Mouse (Mus musculus) midbrain, embryonic 16.5 days (tissue): ENCODE data around the gene Tex26. TPM values are rescaled to one million over a fixed set of nuclear protein-coding genes. Genes with fewer than 3 reads are reported as not detected.
A peak's percentile ranks its signal among the peaks of the same experiment; 100 is the strongest.

Experiments
- ATAC-seq: fragments of 200-750 bp; cut with Nextera tagmentation; 2 replicates; pipeline ENCODE4 v1.8.0; 2017; ENCODE audit warnings: moderate TSS enrichment
- H3K27ac ChIP-seq: fragments of 300-500 bp; sonication (generic); 2 replicates; pipeline ENCODE4 v1.5.1; 2014; ENCODE audit warnings: mild to moderate bottlenecking, low read length, mixed read lengths
- H3K27me3 ChIP-seq: fragments of 300-500 bp; sonication (generic); 2 replicates; pipeline ENCODE4 v1.6.1; 2014; ENCODE audit warnings: low read depth, low read length, mixed read lengths; ENCODE audit not compliant: control insufficient read depth, insufficient read depth
- H3K36me3 ChIP-seq: fragments of 300-500 bp; sonication (generic); 2 replicates; pipeline ENCODE4 v1.6.1; 2014; ENCODE audit warnings: mild to moderate bottlenecking, low read length, moderate library complexity, mixed read lengths; ENCODE audit not compliant: control insufficient read depth, insufficient read depth
- H3K4me1 ChIP-seq: fragments of 300-500 bp; sonication (generic); 2 replicates; pipeline ENCODE4 v1.6.1; 2014; ENCODE audit warnings: mild to moderate bottlenecking, low read length, mixed read lengths; ENCODE audit not compliant: control insufficient read depth, insufficient read depth
- H3K4me2 ChIP-seq: fragments of 300-500 bp; sonication (generic); 2 replicates; pipeline ENCODE4 v1.6.1; 2014; ENCODE audit warnings: mild to moderate bottlenecking, low read length, mixed read lengths
- H3K4me3 ChIP-seq: fragments of 300-500 bp; sonication (generic); 2 replicates; pipeline ENCODE4 v1.5.1; 2014; ENCODE audit warnings: low read depth, mild to moderate bottlenecking, low read length, moderate library complexity, mixed read lengths
- H3K9ac ChIP-seq: fragments of 300-500 bp; sonication (generic); 2 replicates; pipeline ENCODE4 v1.6.1; 2014; ENCODE audit warnings: low read depth, low read length, mixed read lengths
- H3K9me3 ChIP-seq: fragments of 300-500 bp; sonication (generic); replicated peaks from 2 replicates; pipeline ENCODE4 v1.6.1; 2014; ENCODE audit warnings: mild to moderate bottlenecking, low read length, mixed read lengths; ENCODE audit not compliant: control insufficient read depth, poor library complexity, severe bottlenecking
- WGBS: fragments of 180-500 bp; shearing (Covaris S2); extraction: QIAGEN DNeasy Blood & Tissue Kit; methylation state at CpG from one replicate; pipeline ENCODE4 v1.1.7; 2014; 5-methylcytosine and 5-hydroxymethylcytosine counted together
- polyA plus RNA-seq: library from polyadenylated mRNA; unstranded; fragments of >200 nt; fragmentation: Nextera tagmentation; extraction: Ambion mirVana; gene quantifications from 2 replicates; pipeline ENCODE4 v1.2.1, GENCODE M21; 2015

Tex26 gene
- polyA plus RNA-seq, 1 experiment from 2014 or later, result 2.0 TPM

DNA sequence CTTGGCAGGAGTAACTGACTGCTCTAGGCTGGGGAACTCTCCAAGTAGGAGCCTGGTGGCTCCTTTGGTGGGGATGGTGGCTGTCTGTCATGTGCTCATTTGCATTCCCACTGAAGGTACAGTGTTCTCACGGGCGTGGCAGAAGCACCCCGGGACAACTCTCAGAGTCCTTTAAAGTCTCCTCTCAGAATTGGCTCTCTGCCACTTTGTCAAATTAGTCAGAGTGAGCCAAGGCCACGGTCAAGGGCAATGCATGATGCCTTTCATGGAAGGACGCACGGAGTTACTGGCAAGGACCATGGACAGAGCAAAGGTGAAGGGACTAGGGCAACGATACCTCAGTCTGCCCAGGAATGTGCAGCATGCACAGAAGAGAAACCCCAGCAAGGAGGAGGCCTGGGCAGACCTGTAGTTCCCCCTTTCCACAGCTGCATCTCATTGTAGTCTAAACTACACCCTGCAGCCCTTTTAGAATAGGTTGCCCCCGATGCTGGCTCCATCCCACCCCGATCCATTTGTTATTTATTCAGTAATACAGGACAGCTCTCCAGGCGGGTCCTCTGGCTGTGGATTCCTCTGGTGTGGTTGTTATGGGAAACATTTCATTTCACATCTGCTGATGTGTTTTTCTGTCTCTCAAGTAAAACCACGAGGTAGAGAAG, 49.0 kb downstream of the Tex26 start:
- H3K4me3 ChIP-seq, result no peak overlapping the region
- peak overlapping the region; percentile 95 for H3K27ac ChIP-seq
- peak overlapping the region; percentile 56; the same call in 1 of the 2 replicates for H3K9ac ChIP-seq
- H3K9me3 ChIP-seq, result no peaks in the 10 kb centered on the region
- ATAC-seq, result peak; percentile 75
- H3K27me3 ChIP-seq, result no peaks in the 10 kb centered on the region
- no peaks in the 10 kb centered on the region for H3K36me3 ChIP-seq
- peak overlapping the region; percentile 47 for H3K4me2 ChIP-seq
- whole genome bisulfite sequencing, result 7% methylated on average over 11 of the region's 11 CpGs
- peaks cover 29% of the 10 kb centered on the region for H3K4me1 ChIP-seq

DNA sequence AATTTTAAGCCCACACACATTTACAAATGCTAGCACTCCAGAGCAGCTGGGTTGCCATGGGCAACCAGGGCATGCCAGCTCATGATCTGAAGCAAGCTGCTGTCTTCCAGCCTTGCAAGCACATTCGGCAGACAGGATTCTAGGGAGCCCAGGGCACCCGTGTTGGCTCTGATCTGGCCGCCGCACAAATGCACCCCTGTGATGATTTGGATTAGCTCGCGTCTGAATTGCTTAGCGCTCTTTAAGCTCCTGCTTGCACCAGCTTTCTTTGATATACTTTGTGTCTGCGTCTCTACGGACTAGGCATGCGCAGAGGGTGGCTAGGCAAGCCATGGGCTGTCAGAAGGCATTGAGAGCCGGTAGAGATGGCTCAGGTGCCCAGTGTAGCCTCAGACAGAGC, 49.7 kb downstream of the Tex26 start:
- 7% methylated on average over 11 of the region's 11 CpGs for WGBS
- H3K4me1 ChIP-seq, result peaks cover 29% of the 10 kb centered on the region
- peak overlapping the region; percentile 43 for H3K9ac ChIP-seq
- peak overlapping the region; percentile 28 for H3K4me3 ChIP-seq
- H3K27ac ChIP-seq, result peak overlapping the region; percentile 95
- no peaks in the 10 kb centered on the region for H3K36me3 ChIP-seq
- peak overlapping the region; percentile 47 for H3K4me2 ChIP-seq
- ATAC-seq, result peak; percentile 95
- H3K9me3 ChIP-seq, result no peaks in the 10 kb centered on the region
- no peaks in the 10 kb centered on the region for H3K27me3 ChIP-seq

DNA sequence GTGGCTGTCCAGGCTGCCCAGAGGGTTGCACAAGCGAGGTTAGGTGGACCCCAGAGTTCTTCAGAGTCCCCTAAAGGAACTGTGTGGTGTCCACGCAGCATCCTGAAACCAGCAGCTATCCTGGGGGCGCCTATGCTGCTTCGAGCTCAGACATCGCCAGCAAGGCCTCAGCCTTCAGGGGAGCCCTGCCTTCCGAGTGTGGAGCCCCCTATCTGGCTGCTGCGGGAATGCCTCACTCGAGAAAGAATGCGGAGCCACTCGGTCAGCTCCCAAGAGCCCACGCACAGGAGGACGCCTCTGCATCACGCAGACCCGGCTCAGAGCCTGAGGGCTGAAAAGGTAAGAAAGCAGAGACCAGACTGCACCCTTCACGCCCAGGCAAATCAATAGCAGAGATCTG, 50.8 kb downstream of the Tex26 start:
- peak overlapping the region; percentile 95 for H3K27ac ChIP-seq

DNA sequence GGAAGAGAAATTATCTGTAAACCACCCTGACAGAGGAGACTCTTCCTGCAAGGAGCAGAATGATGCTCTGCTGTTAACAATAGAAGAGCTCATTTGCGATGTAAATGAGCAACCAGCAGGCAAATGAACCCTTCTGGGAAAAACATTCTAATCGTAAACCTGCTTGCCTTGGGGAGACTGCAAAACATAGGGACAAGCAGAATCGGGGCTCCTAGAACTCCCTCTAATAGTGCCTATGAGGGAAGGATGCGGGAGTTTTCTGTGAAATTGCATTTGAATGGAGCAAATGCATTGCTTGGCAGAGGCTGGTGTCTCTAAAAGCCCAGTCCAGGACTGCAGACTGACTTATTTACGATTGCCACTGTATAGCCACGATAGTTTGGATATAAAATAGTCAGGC, 56.2 kb downstream of the Tex26 start:
- peak overlapping the region; percentile 78 for H3K27ac ChIP-seq
- ATAC-seq, result peak; percentile 40
- H3K27me3 ChIP-seq, result no peaks in the 10 kb centered on the region
- H3K4me1 ChIP-seq, result peaks cover 25% of the 10 kb centered on the region
- no peak overlapping the region for H3K9ac ChIP-seq
- 14% methylated on average over 6 of the region's 6 CpGs for WGBS
- H3K4me3 ChIP-seq, result no peak overlapping the region
- no peaks in the 10 kb centered on the region for H3K9me3 ChIP-seq
- no peaks in the 10 kb centered on the region for H3K36me3 ChIP-seq
- no peak overlapping the region for H3K4me2 ChIP-seq

More for the DNA sequence above, 50.8 kb downstream of the Tex26 start:
- H3K36me3 ChIP-seq, result no peaks in the 10 kb centered on the region
- no peak overlapping the region for H3K9ac ChIP-seq
- peaks cover 32% of the 10 kb centered on the region for H3K4me1 ChIP-seq
- H3K9me3 ChIP-seq, result no peaks in the 10 kb centered on the region
- no peak overlapping the region for H3K4me2 ChIP-seq
- ATAC-seq, result no peak
- 42% methylated on average over 15 of the region's 15 CpGs for WGBS
- no peaks in the 10 kb centered on the region for H3K27me3 ChIP-seq
- no peak overlapping the region for H3K4me3 ChIP-seq

DNA sequence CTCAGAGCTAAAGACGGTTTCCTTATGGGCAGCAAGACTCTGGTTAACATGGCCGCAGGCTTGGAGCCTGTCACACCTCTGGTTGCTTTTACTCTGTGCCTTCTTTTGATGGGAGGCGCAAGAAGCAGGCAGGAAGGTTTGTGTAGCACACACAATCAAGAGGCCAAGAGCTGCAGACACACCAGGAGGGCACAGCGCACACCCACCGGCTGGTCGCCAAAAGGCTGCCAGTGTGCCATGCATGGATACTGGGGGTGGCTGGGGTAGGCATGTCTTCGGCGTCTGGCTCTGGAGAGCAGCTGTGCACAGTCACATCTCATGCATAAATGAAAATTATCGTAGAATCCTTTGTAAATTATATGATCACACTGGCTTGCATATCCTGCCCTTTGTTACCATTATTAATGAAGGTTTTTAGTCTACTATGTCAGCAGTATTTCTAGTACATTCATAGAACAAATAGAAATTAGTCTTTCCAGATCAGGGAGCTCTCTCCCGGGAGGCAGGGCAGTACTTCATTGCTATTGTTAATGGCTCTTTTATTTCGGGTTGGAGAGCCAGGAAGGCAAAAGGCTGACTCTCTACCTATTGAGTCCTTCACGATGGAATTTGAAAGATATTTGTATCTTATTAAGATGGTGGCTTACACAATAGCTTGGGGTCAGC, 57.1 kb downstream of the Tex26 start:
- no peak overlapping the region for H3K4me3 ChIP-seq
- H3K27me3 ChIP-seq, result no peaks in the 10 kb centered on the region
- H3K27ac ChIP-seq, result peak overlapping the region; percentile 78
- peak; percentile 66 for ATAC-seq
- H3K4me1 ChIP-seq, result peaks cover 21% of the 10 kb centered on the region
- H3K9ac ChIP-seq, result no peak overlapping the region
- H3K9me3 ChIP-seq, result no peaks in the 10 kb centered on the region
- 19% methylated on average over 12 of the region's 12 CpGs for WGBS
- no peaks in the 10 kb centered on the region for H3K36me3 ChIP-seq
- H3K4me2 ChIP-seq, result no peak overlapping the region

DNA sequence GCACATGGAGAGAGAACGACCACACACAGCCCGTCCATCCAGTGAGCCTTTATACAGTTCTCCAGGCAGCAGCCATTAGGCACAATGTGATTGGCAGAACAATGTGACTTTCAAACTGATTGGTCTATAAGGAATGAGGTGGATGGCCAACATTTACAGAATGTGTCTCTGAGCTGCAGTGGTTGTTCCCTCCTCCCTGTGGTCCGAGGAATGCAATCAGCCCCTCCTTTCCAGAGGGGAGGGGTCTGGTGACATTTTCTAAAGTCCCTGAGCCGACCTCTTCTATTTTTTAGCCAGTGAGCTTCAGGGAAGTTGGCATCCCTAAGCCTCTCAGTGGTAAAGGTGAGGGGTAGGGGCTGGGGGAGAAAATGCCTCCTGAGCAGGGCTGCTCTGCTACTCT, 60.5 kb downstream of the Tex26 start:
- no peaks in the 10 kb centered on the region for H3K36me3 ChIP-seq
- H3K4me1 ChIP-seq, result peaks cover 31% of the 10 kb centered on the region
- no peak for ATAC-seq
- no peaks in the 10 kb centered on the region for H3K27me3 ChIP-seq
- H3K9ac ChIP-seq, result no peak overlapping the region
- H3K4me3 ChIP-seq, result no peak overlapping the region
- H3K9me3 ChIP-seq, result no peaks in the 10 kb centered on the region
- no peak overlapping the region for H3K27ac ChIP-seq
- 35% methylated on average over 4 of the region's 4 CpGs for WGBS
- H3K4me2 ChIP-seq, result no peak overlapping the region

DNA sequence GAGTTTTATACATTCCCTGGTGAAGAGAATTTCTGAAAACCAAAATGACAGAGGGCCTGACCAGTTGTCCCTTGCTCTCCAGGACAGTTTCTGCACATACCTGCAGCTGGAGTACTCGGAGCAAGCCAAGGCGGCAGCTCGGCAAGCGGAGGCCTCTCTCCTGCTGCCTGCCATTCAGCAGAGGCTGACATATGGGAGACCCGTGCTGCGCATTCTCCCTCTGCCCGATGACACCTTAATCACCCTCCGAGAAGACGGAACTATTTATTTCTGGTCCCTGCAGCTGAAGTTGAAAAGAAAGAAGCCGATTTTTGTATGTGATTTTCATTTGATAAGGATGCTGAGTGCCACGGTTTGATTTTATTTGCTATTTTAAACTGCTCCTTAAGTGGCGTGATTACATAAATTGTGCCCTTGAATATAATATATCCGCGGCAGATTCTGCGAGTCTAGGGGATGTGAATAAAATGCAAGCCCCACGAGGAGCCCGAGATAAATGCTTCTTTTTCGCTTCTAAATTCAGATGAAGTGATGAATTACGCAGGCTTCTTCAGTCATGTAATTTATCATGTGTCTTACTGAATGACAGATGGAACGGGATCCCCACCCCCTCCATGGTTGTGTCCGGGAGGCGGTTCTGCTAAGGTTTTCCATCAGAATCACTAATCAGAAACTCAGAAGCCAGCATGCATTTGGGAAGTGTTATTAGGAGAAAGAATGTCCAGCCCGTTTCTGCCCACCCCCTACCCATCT, 64.1 kb downstream of the Tex26 start:
- no peak overlapping the region for H3K9ac ChIP-seq

DNA sequence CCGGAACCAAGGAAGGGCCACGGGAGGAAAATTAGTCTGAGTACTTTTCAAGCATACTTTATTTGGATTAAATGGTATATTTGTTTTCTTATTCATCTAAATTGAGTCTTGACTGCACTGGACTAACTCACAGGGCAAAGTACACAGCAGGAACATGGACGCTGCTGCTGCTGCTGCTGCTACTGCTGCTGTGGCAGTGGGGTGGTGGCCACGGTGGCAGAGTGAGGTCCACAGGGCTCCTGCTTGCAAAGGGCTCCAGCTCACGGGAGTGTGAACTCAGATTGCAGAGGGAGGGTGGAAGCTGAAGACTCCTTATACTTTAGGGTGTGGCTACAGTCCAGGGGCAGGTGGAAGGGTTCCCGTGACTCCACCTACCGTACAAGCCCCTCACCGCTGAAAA, 65.5 kb downstream of the Tex26 start:
- no peaks in the 10 kb centered on the region for H3K27me3 ChIP-seq
- no peak overlapping the region for H3K9ac ChIP-seq
- no peak overlapping the region for H3K4me3 ChIP-seq
- H3K9me3 ChIP-seq, result no peaks in the 10 kb centered on the region
- WGBS, result 87% methylated on average over 8 of the region's 8 CpGs
- H3K36me3 ChIP-seq, result no peaks in the 10 kb centered on the region
- H3K4me1 ChIP-seq, result peaks cover 11% of the 10 kb centered on the region; the same call in 1 of the 2 replicates
- no peak for ATAC-seq
- no peak overlapping the region for H3K4me2 ChIP-seq
- no peak overlapping the region for H3K27ac ChIP-seq

More for the DNA sequence above, 64.1 kb downstream of the Tex26 start:
- Histone ChIP-seq H3K4me2 (peak overlapping the region; percentile 8; the same call in 1 of the 2 replicates), H3K4me3 (no peak overlapping the region), H3K27me3 (no peaks in the 10 kb centered on the region), H3K36me3 (no peaks in the 10 kb centered on the region), H3K9me3 (no peaks in the 10 kb centered on the region), H3K4me1 (peaks cover 11% of the 10 kb centered on the region; the same call in 1 of the 2 replicates), H3K27ac (peak overlapping the region; percentile 32)
- ATAC-seq, result no peak
- WGBS, result 50% methylated on average over 23 of the region's 23 CpGs

DNA sequence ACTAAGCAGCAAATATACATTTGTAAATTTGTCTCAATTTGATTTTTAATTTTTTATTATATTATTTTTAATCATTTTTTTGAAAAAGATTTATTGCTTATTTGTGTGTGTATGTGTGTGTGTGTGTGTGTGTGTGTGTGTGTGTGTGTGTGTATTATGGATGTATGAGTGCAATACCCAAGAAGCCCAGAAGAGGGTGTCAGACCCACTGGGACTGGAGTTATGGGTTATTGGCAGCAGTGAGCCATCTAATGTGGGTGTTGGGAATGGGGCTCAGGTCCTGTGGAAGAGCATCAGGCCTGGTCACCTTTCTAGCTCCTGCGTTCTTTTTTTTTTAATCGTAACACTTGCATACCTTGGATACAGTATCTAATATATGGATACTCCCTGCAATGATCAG, 66.6 kb downstream of the Tex26 start:
- Histone ChIP-seq H3K27ac (no peak overlapping the region), H3K9ac (no peak overlapping the region), H3K36me3 (no peaks in the 10 kb centered on the region), H3K9me3 (no peaks in the 10 kb centered on the region), H3K27me3 (no peaks in the 10 kb centered on the region), H3K4me2 (no peak overlapping the region), H3K4me1 (peaks cover 11% of the 10 kb centered on the region; the same call in 1 of the 2 replicates), H3K4me3 (no peak overlapping the region)
- no peak for ATAC-seq
- WGBS, result 98% methylated on average over 2 of the region's 2 CpGs
